Mouse (Mus musculus): ENCODE results near the gene Ankrd11.

DNA sequence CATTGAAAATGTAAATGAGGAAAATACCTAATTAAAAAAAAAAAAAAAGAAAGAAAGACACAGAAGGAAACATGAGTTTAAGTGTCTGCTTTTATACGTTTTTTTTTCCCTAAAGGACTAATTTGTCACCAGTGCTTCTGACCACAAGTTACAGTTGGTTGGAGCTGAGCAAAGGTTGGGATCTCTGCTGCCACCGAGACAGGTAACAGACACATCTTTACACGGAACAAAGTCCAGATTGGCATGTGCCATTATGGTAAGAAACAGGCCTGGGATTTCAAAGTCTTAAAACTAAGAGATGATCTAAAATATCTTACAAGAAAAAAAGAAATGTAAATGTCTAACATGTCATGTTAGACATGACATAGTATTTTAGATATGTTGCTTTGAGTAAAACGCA lies 4.6 kb upstream of the Ankrd11 start:
- no peak for TF ChIP-seq CTCF (IDR thresholded peaks at IDR 0.05; ENCODE audit: low read depth)
- TF ChIP-seq EP300 (IDR thresholded peaks at IDR 0.05; ENCODE audit: low read depth): no peak

Measured in heart, postnatal 0 days (tissue).